Mouse (Mus musculus): ENCODE results near the gene Cldn11.

The Cldn11 gene

DNA sequence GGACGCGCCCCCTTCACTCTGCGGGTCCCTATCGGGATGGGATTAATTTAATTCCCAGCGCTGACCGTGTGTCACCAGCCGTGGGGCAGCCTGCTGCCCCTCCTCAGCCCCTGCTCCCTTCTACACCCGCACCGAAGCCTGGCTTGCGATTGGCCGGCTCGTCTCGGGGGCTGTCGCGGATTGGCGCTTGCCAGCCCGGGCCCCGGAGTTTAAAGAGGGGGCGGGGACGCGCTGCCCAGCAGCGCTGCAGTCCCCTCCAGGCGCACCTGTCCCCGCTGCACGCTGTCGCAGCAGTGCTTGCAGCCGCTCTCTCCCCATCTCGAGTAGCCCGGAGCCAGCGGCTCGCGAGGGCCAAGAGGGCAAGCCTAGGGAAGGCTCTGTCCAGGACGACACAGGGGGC, at the start of gene Cldn11:
TSS of gene Cldn11 (plus strand) at position 215 of the 400 bp plus-strand sequence.
- in situ Hi-C loops (cut with MboI; ENCODE audit: low pct_unique_long_range_greater_than_20kb in 1 of 2, low sequenced_read_pairs in 2 of 2, unreplicated experiment in 1 of 2), result loop anchor here (10.0 to 25.0 kb wide), 2 partner anchors 455 to 562 kb away; partner anchors contain the start of gene Actrt3 (in 1 of the 2)

DNA sequence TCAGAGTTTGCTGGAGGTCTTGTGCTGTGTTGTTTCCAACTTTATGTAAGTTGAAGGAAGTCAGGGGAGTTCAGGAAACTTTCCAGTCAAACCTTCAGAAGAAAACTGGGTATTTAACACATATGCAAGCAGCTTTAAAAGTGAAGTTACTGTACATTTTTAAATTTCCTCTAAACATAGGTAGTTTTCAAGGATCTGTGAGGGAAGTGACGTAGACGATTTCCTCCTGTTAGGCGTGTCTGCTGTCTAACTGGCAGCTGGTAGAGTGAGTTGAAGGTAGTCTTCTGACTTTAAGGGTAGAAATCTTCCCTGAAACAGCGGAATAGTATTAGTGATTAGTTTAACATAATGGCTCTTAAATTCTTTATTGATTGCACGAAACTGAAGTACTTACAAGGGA, 49.7 kb upstream of the Cldn11 start:
- in situ Hi-C loops (cut with MboI; ENCODE audit: low pct_unique_long_range_greater_than_20kb in 1 of 2, low sequenced_read_pairs in 2 of 2, unreplicated experiment in 1 of 2), result no loop called here

DNA sequence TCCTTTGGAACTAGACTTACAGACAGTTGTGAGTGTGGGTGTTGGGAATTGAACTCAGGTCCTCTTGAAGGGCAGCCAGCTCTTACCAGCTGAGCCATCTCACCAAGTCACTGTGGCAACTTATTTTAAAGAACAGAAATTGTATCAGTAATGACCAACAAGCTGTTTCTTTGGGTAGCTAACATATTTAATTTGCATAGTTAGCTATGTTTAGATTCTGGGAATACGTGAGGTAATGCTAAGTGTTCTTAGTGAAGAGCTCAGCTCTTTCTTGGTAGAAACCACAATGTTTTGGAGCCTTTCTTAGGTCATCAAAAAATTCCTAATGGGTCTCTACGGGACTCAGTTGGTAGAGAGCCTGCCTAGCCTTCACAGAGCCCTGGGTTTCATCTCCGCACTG, 48.9 kb upstream of the Cldn11 start:
- in situ Hi-C loops (cut with MboI; ENCODE audit: low pct_unique_long_range_greater_than_20kb in 1 of 2, low sequenced_read_pairs in 2 of 2, unreplicated experiment in 1 of 2), result no loop called here

DNA sequence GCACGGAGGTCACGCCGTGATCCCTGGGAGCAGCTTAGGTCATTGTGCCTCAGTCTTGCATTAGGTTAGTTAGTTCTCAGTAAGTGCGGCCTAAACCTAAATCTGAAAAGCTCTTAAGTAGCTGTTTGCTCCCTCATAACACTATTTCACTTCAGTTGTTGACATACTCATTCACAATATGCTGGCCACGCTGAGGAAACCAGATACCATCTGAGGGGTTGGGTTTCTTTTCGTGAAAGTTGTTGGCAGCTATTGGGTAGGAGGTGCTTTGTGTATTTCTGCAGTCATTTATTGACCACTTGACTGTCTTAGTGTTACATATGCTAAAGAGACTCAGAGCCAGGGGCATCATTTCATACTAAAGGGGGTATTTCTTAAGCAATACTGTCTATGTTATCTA, 44.8 kb upstream of the Cldn11 start:
- in situ Hi-C loops (cut with MboI; ENCODE audit: low pct_unique_long_range_greater_than_20kb in 1 of 2, low sequenced_read_pairs in 2 of 2, unreplicated experiment in 1 of 2), result no loop called here

DNA sequence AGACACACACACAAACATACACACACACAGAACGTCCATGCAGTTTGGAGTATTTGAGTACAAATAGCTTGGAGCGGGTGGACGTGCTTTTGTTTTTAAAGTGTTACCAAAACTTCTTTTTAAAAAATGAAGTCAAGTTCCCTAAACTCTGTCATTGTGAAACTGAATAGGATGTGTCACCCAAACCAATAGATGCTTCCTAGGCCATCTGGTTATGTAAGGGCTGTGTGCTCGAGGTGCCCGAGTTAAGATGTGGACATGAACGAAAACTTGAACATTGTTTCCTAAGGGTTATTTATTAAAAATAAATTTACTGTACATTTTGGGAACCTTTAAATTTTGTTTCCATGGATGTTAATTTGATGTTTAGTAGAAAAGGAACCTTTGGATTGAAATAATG, 43.1 kb upstream of the Cldn11 start:
- in situ Hi-C loops (cut with MboI; ENCODE audit: low pct_unique_long_range_greater_than_20kb in 1 of 2, low sequenced_read_pairs in 2 of 2, unreplicated experiment in 1 of 2), result no loop called here

DNA sequence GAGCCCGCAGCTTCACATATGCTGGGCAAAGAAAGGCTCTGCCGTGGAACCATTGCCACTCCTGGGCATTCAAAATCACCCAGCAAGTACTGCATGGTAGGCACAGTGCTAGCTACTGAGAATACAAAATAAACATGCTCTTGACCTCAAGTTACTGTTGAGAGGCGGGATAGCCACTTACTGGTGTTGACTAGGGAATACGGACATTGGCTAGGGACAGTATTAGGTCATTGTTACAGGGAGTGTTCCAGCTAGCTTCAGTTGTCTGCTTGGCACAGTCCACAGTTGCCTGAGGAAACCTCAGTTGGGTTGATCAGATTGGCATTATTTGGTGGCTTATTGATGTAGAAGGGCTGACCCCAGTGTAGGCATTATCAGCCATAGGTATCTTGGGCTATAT, 42.0 kb upstream of the Cldn11 start:
- in situ Hi-C loops (cut with MboI; ENCODE audit: low pct_unique_long_range_greater_than_20kb in 1 of 2, low sequenced_read_pairs in 2 of 2, unreplicated experiment in 1 of 2), result no loop called here

DNA sequence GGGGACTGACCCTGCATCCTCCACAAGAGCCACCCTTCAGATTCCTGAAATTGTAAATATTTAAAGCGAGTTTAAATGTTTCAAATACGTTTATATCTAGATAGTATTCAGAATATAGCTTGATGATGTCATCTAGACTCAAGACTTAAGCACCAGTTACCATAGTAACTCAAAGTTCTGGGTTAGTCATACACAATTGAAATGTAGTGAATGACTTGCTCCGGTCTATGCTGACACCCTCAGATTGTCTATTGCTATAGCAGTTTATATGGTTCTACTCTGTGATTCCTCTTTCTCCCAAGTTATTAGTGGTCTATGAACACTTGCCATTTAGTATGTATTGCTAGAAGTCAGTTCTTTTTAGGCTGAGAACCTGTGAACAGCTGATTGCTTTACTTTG, 40.6 kb upstream of the Cldn11 start:
- in situ Hi-C loops (cut with MboI; ENCODE audit: low pct_unique_long_range_greater_than_20kb in 1 of 2, low sequenced_read_pairs in 2 of 2, unreplicated experiment in 1 of 2), result no loop called here

DNA sequence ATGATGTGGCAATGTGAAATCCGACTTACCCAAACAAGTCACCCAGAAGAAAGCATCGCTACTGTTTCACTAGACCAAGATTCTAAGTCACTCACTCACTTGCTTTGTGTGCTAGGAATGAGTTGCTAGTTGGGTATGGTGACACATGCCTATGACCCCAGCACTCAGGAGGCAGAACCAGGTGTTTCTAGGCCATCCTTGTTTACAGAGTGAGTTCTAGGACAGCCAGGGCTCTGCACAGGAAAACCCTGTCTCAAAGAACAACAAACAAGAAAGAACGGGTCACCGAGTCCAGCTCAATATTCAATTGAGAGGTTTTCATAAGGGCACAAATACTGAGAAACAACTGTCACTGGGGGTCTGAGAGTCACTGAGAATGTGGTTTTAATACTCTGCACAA, 26.6 kb upstream of the Cldn11 start:
- in situ Hi-C loops (cut with MboI; ENCODE audit: low pct_unique_long_range_greater_than_20kb in 1 of 2, low sequenced_read_pairs in 2 of 2, unreplicated experiment in 1 of 2), result no loop called here

DNA sequence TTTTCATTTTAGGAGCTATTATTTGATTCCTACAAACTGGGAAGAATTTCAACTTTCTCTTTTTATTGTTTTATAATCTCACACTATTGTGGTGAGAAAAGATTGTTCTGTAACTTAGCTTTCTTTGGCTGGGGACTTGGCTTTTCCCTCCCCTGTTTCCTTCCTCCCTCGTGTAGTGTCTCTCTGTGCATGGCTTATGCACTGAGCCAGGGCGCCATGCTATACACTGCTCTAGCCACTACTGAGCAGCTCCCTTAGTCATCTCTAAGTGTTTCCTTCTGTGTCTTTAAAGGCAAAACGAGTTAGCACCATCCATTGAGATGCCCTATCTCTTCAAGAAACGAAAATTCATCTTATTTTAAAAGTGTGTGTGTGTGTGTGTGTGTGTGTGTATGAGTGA, 23.4 kb upstream of the Cldn11 start:
- in situ Hi-C loops (cut with MboI; ENCODE audit: low pct_unique_long_range_greater_than_20kb in 1 of 2, low sequenced_read_pairs in 2 of 2, unreplicated experiment in 1 of 2), result loop anchor here in 1 of 2 experiments (25.0 kb wide), 1 partner anchor 539 kb away; the partner anchor contains the start of gene Actrt3

DNA sequence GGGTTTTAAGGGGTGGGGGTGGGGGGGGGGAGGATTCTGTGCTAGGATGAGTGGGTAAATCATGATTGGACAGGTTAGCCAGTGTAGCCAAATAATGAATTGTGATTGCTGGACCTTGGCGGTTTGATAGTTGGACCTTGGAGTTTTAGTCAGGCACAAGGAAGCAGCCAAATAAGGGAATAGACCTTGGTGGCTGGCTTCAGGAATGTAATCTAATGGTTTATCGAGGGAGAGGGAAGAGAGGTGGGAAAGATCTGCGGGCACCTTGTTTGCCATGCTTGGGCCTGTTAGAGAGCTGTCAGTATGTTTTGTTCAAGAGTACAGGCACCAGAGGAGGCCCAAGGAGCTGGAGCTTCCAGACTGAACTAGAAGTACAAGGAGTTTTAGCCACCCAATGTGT, 22.9 kb upstream of the Cldn11 start:
- in situ Hi-C loops (cut with MboI; ENCODE audit: low pct_unique_long_range_greater_than_20kb in 1 of 2, low sequenced_read_pairs in 2 of 2, unreplicated experiment in 1 of 2), result loop anchor here in 1 of 2 experiments (25.0 kb wide), 1 partner anchor 540 kb away; the partner anchor contains the start of gene Actrt3

DNA sequence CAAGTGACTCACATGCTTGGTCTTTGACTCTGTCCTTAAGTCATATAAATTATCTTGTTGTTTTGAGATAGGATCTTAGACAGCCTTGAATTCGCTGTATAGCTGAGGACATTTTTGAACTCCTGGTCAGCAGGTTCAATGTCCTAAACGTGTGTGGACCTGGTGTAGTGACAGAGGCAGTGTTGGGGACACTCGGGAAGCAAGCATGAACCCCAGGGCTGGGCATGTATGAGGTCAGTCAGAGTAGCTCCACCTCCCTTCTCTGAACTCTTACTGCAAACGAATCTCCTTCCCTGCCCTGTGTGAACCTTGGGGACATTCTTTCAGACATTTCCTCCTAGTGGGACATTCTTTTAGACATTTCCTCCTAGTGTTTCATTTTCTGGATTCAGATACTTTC, 20.0 kb upstream of the Cldn11 start:
- in situ Hi-C loops (cut with MboI; ENCODE audit: low pct_unique_long_range_greater_than_20kb in 1 of 2, low sequenced_read_pairs in 2 of 2, unreplicated experiment in 1 of 2), result loop anchor here in 1 of 2 experiments (25.0 kb wide), 1 partner anchor 542 kb away; the partner anchor contains the start of gene Actrt3

DNA sequence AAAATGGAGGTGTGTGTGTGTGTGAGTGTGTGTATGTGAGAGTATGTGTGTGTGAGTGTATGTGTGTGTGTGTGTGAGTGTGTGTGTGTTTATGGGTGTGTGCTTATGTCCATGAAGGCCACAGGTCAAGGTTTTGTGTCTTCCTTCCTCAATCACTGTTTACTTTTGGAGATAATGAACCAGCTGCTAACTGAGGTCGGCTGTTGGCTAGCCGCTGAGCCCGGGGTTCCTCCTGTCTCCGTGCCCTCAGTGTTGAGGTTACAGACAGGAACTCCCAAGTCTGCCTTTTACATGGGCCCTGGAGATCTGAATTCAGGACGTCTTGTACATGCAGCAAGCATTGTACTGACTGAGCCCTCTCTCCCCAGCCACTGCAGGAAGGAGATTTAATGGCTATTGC, 16.1 kb upstream of the Cldn11 start:
- in situ Hi-C loops (cut with MboI; ENCODE audit: low pct_unique_long_range_greater_than_20kb in 1 of 2, low sequenced_read_pairs in 2 of 2, unreplicated experiment in 1 of 2), result loop anchor here in 1 of 2 experiments (25.0 kb wide), 1 partner anchor 546 kb away; the partner anchor contains the start of gene Actrt3

DNA sequence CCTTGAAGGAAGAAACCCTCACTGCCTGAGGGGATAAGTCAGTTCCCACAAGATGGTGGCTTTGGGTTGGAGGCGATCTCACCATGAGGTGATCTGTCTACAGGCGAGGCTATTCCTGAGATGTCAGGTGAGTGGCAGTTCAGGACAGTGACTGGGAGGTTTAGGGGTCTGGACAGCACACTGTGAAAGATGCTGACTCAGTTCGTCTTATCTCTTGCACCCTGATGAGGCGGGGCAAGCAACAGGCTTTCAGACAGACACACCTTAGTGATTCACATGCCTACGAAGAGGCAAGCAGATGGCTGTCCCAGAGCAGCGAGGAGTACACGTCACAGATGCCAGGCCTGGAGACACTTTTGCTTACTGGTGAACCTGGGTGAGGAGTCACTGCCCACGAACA, 15.5 kb upstream of the Cldn11 start:
- in situ Hi-C loops (cut with MboI; ENCODE audit: low pct_unique_long_range_greater_than_20kb in 1 of 2, low sequenced_read_pairs in 2 of 2, unreplicated experiment in 1 of 2), result loop anchor here in 1 of 2 experiments (25.0 kb wide), 1 partner anchor 547 kb away; the partner anchor contains the start of gene Actrt3

DNA sequence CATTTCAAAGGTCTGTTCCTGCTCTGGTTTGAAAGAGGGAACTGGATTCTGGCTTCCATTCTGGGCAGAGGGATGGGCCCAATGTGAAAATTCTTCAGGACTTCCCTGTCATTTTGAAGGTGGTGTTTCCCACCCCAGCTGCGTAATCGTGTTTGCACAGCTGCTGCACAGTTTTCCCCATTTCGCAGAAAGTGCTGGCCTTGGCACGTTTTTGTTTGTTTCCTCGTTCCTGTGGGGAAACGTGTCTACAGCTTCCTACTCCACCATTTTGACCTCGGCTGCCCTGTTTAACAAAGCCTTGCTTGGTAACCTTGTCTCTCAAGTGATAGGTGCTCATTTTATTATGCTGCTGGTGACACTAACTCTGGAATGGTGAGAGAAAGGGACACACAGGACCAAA, 15.0 kb upstream of the Cldn11 start:
- in situ Hi-C loops (cut with MboI; ENCODE audit: low pct_unique_long_range_greater_than_20kb in 1 of 2, low sequenced_read_pairs in 2 of 2, unreplicated experiment in 1 of 2), result loop anchor here (5.0 to 25.0 kb wide), 2 partner anchors 77 to 547 kb away; partner anchors contain the start of gene Actrt3 (in 1 of the 2)

DNA sequence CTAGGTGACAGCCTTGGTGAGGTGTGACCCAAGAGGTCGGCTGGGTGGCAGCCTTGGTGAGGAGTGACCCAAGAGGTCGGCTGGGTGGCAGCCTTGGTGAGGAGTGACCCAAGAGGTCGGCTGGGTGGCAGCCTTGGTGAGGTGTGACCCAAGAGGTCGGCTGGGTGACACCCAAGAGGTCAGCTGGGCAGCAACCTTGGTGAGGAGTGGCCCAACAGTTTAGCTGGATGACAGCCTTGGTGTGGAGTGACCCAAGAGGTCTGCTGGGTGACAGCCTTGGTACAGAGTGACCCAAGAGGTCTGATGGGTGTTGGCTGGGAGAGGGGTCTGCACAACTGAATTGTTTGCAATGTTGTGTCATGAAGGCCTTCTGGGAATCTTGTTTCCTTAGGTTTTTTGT, 13.1 kb upstream of the Cldn11 start:
- in situ Hi-C loops (cut with MboI; ENCODE audit: low pct_unique_long_range_greater_than_20kb in 1 of 2, low sequenced_read_pairs in 2 of 2, unreplicated experiment in 1 of 2), result loop anchor here (5.0 to 25.0 kb wide), 2 partner anchors 79 to 549 kb away; partner anchors contain the start of gene Actrt3 (in 1 of the 2)

DNA sequence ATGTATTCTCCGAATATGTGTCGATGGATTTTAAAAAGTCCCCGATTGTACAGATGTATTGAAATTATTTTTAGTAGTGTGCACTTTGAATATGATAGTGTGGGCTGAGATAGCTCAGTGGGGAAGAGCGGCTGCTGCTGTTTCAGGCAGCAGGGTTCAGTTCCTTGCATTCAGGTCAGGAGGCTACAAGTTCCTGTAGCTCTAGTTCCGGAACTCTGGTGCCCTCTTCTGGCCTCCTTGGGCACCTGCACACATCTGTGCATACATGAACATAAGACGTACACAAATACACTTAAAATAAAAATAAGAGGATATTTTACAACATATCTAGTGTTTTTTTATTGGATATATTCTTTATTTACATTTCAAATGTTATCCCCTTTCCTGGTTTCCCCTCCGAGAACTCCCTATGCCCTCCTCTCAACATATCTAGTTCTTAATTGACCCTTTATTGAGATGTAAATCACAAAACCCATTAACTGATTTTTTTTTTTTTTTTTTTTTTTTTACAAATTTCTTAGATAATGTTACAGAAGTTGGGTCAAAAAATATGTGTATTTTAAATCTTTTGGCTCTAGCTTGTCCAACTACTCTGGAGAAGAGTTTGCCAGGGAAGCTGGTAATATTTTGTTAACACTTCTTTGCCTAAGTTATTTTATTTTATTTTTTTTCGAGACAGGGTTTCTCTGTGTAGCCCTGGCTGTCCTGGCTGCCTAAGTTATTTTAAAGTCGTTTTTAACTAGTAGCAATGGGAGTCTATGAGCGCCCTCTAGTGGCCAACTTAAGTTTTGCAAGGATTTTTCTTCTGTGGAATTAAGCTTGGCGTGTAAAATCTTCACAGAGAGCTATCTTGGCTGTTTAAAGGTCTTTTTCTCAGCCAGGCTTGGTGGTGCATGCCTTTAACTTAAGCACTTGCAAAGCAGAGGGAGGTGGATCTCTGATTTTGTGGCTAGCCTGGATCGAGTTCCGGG, 11.0 kb upstream of the Cldn11 start:
- in situ Hi-C loops (cut with MboI; ENCODE audit: low pct_unique_long_range_greater_than_20kb in 1 of 2, low sequenced_read_pairs in 2 of 2, unreplicated experiment in 1 of 2), result loop anchor here (5.0 to 25.0 kb wide), 2 partner anchors 81 to 551 kb away; partner anchors contain the start of gene Actrt3 (in 1 of the 2)

DNA sequence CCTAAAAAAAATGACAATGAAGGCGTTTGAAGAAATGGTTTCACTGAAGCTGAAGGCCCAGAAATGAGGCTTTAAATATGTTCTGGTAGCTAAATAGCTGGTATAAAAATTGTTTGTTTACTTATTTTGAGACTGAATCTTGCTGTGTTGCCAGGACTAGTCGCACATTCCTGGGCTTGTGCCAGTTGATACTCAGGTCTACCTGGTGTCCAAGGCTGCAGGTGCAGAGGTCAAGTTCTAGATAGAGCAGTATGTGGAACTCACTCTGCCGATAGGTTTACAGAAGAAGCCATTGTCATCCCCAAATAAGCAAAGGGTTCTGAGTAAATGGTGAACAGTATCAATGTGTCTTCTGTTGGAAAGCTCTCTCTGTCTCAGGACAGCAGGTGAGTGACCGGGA, 8.1 kb upstream of the Cldn11 start:
- in situ Hi-C loops (cut with MboI; ENCODE audit: low pct_unique_long_range_greater_than_20kb in 1 of 2, low sequenced_read_pairs in 2 of 2, unreplicated experiment in 1 of 2), result loop anchor here (10.0 to 25.0 kb wide), 2 partner anchors 463 to 554 kb away; partner anchors contain the start of gene Actrt3 (in 1 of the 2)

DNA sequence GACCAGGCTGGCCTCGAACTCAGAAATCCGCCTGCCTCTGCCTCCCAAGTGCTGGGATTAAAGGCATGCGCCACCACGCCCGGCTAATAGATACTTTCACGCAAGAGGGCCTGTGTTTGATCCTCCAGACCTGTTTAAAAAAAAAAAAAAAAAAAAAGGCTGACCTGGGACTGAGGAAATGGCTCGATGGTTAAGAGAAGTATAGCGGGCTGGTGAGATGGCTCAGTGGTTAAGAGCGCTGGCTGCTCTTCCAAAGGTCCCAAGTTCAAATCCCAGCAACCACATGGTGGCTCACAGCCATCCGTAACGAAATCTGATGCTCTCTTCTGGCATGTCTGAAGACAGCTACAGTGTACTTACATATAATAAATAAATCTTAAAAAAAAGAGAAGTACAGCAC, 4.5 kb upstream of the Cldn11 start:
- in situ Hi-C loops (cut with MboI; ENCODE audit: low pct_unique_long_range_greater_than_20kb in 1 of 2, low sequenced_read_pairs in 2 of 2, unreplicated experiment in 1 of 2), result loop anchor here (10.0 to 25.0 kb wide), 2 partner anchors 460 to 558 kb away; partner anchors contain the start of gene Actrt3 (in 1 of the 2)

DNA sequence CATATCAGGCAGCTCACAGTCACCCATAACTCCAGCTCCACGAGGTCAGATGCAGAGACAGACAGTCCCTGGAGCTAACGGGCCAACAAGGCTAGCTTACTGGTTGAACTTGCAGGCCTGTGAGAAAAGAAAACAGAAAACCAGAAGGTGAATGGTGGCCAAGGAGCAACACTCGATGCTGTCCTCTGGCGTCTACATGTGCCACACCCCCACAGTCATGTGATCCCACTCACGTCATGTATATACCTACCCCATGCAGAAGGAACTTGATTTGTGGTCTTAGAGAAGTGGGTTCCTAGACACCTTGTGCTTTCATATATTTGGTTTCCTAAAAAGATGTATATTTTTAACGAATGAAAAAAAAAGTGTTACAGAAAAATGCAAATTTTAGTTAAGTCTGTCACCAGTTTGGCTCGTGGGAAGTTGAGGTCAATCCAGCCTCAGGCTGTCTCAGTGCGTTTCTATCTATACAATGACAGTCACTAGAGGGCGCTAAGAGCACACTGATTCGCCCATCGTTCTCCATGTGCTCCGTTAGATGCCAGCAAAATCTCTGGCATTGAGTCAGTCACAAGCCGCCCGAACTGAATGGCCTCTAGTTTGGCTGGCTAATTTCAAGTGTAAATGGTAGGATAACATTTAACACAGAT, 4.0 kb upstream of the Cldn11 start:
- in situ Hi-C loops (cut with MboI; ENCODE audit: low pct_unique_long_range_greater_than_20kb in 1 of 2, low sequenced_read_pairs in 2 of 2, unreplicated experiment in 1 of 2), result loop anchor here (10.0 to 25.0 kb wide), 2 partner anchors 459 to 558 kb away; partner anchors contain the start of gene Actrt3 (in 1 of the 2)
